Mouse (Mus musculus) stomach, embryonic 14.5 days (tissue): ENCODE data around the gene Vps13d. TPM values are rescaled to one million over a fixed set of nuclear protein-coding genes. Genes with fewer than 3 reads are reported as not detected.

Experiments
- ATAC-seq: fragments of 200-750 bp; cut with Nextera tagmentation; 2 replicates; pipeline ENCODE4 v1.8.0; 2017; ENCODE audit warnings: low read depth, moderate TSS enrichment; ENCODE audit not compliant: insufficient number of reproducible peaks, insufficient read depth, low FRiP score
- H3K27ac ChIP-seq: fragments of 300-500 bp; sonication (generic); 2 replicates; pipeline ENCODE4 v1.5.1; 2014; ENCODE audit warnings: mild to moderate bottlenecking, low read length, moderate library complexity, mixed read lengths
- H3K27me3 ChIP-seq: fragments of 300-500 bp; sonication (generic); 2 replicates; pipeline ENCODE4 v1.6.1; 2014; ENCODE audit warnings: low read length, control low read depth, mixed read lengths; ENCODE audit not compliant: control insufficient read depth, insufficient read depth
- H3K36me3 ChIP-seq: fragments of 300-500 bp; sonication (generic); 2 replicates; pipeline ENCODE4 v1.6.1; 2014; ENCODE audit warnings: mild to moderate bottlenecking, control low read depth, low read length, moderate library complexity, mixed read lengths; ENCODE audit not compliant: control insufficient read depth, insufficient read depth
- H3K4me1 ChIP-seq: fragments of 300-500 bp; sonication (generic); 2 replicates; pipeline ENCODE4 v1.6.1; 2014; ENCODE audit warnings: low read length, control low read depth, mixed read lengths; ENCODE audit not compliant: control insufficient read depth, insufficient read depth
- H3K4me2 ChIP-seq: fragments of 300-500 bp; sonication (generic); replicated peaks from 2 replicates; pipeline ENCODE4 v1.6.1; 2014; ENCODE audit warnings: low read depth, low read length, control low read depth
- H3K4me3 ChIP-seq: fragments of 300-500 bp; sonication (generic); 2 replicates; pipeline ENCODE4 v1.5.1; 2014; ENCODE audit warnings: low read depth, low read length, control low read depth
- H3K9ac ChIP-seq: fragments of 300-500 bp; sonication (generic); replicated peaks from 2 replicates; pipeline ENCODE4 v1.6.1; 2014; ENCODE audit warnings: low read depth, mild to moderate bottlenecking, control low read depth, low read length, moderate library complexity, mixed read lengths
- H3K9me3 ChIP-seq: fragments of 300-500 bp; sonication (generic); 2 replicates; pipeline ENCODE4 v1.6.1; 2016; ENCODE audit warnings: low read depth, low read length, control low read depth; ENCODE audit not compliant: control insufficient read depth
- WGBS: fragments of 180-500 bp; shearing (Covaris S2); extraction: QIAGEN DNeasy Blood & Tissue Kit; methylation state at CpG from one replicate; pipeline ENCODE4 v1.1.7; 2014; 5-methylcytosine and 5-hydroxymethylcytosine counted together
- polyA plus RNA-seq: library from polyadenylated mRNA; unstranded; fragments of >200 nt; fragmentation: Nextera tagmentation; extraction: Ambion mirVana; gene quantifications from 2 replicates; pipeline ENCODE4 v1.2.1, GENCODE M21; 2014

Vps13d gene
- polyA plus RNA-seq, 1 experiment from 2014 or later, result 15.0 TPM

DNA sequence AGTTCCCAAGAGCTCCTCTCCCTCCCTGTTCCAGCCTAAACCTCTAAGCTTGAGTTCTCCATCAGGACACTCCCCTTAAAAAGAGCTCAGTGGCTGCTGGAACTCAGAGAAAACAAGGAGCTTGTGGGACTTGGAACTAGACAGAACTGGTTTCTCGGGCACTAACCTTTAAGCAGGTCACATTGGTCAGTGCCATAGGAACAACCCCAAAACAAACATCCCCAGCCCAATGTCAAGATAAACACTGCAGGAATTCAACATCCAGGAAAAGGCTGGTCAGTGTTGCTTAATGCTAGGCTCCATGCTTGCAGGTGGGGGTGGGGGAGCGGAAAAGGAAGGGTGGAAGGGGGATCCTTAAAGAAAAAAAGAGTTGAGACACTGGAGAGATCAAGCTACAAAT is 120.5 kb downstream of the Vps13d start:
- ATAC-seq, result peak; percentile 78
- Histone ChIP-seq H3K4me2 (no peak overlapping the region), H3K9me3 (no peaks in the 10 kb centered on the region), H3K27ac (no peak overlapping the region), H3K4me1 (no peaks in the 10 kb centered on the region), H3K27me3 (no peaks in the 10 kb centered on the region), H3K4me3 (no peak overlapping the region), H3K36me3 (peaks cover 33% of the 10 kb centered on the region), H3K9ac (no peak overlapping the region)
- WGBS, result 42% methylated on average over 2 of the region's 2 CpGs

DNA sequence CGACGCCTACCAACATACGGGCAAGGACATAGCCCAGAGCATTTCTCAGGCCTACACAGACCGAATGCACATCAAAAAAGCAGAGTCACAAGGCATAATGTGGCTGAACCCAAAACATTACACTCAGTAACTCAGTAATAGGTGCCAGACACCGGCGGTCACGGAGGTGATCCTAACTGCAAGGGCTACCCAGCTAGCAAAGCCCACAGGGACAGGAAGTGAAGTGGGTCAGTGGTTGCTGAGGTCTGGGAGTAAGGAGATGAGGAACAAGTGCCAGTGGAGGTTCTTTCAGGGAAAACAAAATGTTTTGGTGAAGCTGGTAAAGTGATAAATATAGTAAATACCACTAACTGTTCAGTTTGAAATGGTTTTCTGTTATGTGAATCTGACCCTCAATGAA is 121.1 kb downstream of the Vps13d start:
- 92% methylated on average over 7 of the region's 7 CpGs for WGBS
- Histone ChIP-seq H3K4me1 (no peaks in the 10 kb centered on the region), H3K4me2 (no peak overlapping the region), H3K27me3 (no peaks in the 10 kb centered on the region), H3K27ac (no peak overlapping the region), H3K9me3 (no peaks in the 10 kb centered on the region), H3K9ac (no peak overlapping the region), H3K4me3 (no peak overlapping the region), H3K36me3 (peaks cover 30% of the 10 kb centered on the region)
- ATAC-seq, result no peak

DNA sequence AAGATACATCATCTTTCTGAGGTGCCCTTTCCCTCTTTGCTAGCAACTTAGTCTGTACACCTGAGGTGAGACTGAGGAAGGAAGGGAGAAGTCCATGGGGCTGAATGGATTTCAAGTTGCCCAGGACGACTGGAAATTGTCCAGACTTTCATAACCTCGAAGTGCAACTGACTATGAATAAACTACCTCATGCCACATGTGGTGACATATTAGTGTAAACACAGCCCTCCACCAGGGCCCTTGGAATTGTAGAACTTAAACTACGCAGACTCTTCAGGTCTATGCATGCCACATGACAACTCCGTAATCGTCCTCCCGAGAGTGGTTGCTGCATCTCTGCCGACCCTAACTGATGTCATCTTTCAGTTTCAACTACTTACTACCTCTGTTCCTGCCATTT is 122.9 kb downstream of the Vps13d start:
- H3K4me2 ChIP-seq, result no peak overlapping the region
- peaks cover 32% of the 10 kb centered on the region for H3K36me3 ChIP-seq
- no peak overlapping the region for H3K4me3 ChIP-seq
- no peak overlapping the region for H3K9ac ChIP-seq
- H3K27me3 ChIP-seq, result no peaks in the 10 kb centered on the region
- 65% methylated on average over 7 of the region's 7 CpGs for WGBS
- ATAC-seq, result no peak
- H3K4me1 ChIP-seq, result no peaks in the 10 kb centered on the region
- no peaks in the 10 kb centered on the region for H3K9me3 ChIP-seq
- no peak overlapping the region for H3K27ac ChIP-seq

DNA sequence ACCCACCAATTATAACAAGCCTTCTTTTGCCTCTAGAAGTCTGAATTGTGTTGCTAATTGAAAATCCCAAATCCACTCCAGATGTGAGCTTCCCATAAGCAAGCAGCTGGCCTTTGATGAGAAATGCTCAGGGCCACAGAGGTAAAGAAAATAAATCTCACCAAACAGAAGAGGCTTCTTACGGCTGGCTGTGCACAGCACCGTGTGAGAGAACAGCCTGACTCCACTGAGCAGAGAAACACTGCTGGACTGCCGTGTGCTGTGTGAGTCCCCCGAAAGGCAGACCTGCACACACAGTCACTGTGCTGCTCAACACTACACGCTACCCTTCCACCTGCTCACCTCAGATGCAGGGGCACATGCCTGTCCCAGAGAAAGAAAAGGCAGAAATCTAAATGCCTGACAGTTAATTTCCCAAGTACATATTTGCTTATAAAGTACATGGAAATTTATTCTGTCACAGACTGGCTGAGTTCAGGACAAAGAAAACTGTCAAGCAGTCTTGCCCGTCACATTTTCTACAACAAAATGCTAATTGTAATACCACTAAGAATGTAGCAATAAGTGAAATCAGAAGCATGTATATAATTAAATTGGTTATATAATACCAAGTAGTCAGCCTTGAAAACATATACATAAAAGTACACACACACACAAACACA is 127.7 kb downstream of the Vps13d start:
- 56% methylated on average over 6 of the region's 6 CpGs for WGBS
- Histone ChIP-seq H3K4me2 (no peak overlapping the region), H3K4me3 (no peak overlapping the region), H3K4me1 (0 out of 2 replicates have a peak, but pooled peaks cover 10% of the 10 kb centered on the region), H3K9me3 (no peaks in the 10 kb centered on the region), H3K27ac (no peak overlapping the region), H3K36me3 (peaks cover 40% of the 10 kb centered on the region), H3K27me3 (no peaks in the 10 kb centered on the region), H3K9ac (no peak overlapping the region)
- ATAC-seq, result no peak

DNA sequence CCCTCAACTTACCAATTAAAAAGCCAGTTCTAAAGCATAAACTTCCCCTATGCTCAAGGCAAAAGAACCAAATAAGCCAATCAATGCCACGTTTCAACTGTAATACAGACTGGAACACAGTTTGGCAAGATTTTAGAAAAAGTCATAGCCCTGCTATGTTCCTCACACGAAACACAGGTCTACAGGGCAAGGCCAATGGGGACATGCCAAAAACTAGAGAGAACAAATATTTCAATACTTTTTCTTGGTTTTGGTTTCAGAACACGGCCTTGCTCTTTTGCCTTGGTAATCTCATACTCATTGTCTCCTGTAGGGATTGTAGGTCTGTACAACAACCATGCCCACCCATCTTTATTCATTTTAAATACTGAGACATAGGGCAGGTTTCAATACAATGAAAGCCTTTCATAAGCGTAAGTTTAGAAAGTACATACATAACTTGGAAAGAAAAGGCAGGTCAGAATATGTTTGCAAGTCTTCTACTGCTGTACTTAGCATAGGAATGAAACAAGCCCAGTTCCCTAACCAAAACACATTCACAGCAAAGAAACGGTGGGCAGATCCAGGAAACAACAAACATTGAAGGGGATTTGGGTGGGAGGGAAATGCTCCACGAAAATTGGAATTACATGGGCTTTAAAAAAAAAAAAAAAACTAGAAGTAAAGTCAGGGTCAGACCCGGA is 128.3 kb downstream of the Vps13d start:
- no peak overlapping the region for H3K4me2 ChIP-seq
- H3K9ac ChIP-seq, result no peak overlapping the region
- ATAC-seq, result no peak
- 63% methylated on average over 7 of the region's 7 CpGs for WGBS
- no peaks in the 10 kb centered on the region for H3K9me3 ChIP-seq
- no peaks in the 10 kb centered on the region for H3K27me3 ChIP-seq
- H3K36me3 ChIP-seq, result peaks cover 40% of the 10 kb centered on the region
- 0 out of 2 replicates have a peak, but pooled peaks cover 10% of the 10 kb centered on the region for H3K4me1 ChIP-seq
- H3K27ac ChIP-seq, result no peak overlapping the region
- no peak overlapping the region for H3K4me3 ChIP-seq

DNA sequence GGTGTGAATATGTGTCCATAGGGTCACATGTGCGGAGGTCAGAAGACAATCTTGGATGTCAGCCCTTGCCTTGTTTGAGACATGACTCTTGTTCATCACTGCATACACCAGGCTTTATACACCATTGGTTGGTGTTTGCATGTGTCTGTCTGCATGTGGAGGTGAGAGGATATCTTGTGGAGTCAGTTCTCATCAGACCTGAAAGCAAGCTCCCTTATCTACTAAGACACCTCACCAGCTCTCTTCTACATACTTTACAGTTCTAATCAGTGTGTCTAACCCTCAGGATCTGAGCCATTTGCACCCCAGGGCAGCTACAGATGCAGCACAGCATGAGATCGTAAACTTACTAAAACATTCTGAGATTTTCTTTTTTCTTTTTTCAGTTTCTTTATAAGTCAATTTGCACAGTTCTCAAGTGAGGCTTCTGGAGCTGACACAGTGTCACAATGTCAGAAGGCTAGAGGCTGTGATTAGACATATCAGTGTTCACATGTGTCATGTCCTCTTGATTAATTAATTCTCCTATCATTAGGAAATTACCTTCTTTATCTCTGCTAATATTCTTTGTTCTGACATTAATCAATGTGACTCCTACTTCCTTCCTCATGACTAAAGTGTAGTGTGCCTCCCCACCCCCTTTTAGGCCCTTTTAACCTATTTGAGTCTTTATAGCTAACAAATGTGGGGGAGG is 135.9 kb downstream of the Vps13d start:
- Histone ChIP-seq H3K27me3 (no peaks in the 10 kb centered on the region), H3K4me2 (no peak overlapping the region), H3K4me1 (no peaks in the 10 kb centered on the region), H3K9me3 (no peaks in the 10 kb centered on the region), H3K9ac (no peak overlapping the region), H3K27ac (no peak overlapping the region), H3K4me3 (no peak overlapping the region), H3K36me3 (peaks cover 46% of the 10 kb centered on the region)
- 94% methylated on average over 2 of the region's 2 CpGs for WGBS
- ATAC-seq, result no peak

DNA sequence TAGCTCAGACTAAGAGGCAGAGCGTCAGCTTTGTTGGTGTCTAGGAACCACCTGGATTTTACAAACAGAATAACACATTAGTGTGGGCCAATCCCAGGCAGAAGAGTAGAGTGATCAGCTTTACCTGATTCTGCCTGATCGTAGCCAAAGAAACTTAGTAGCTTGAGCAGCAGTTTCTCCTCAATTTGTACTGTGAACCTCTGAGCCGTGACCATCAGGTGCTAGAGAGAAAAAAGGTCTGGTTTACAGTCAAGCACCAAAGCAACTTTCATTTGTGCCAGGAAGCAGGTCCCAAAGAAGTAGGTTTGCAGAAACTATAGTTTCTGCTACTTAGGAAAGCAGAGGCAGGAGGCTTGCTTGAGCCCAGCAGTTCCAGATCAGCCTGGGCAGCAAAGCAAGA is 138.5 kb downstream of the Vps13d start:
- Histone ChIP-seq H3K27ac (no peak overlapping the region), H3K9me3 (no peaks in the 10 kb centered on the region), H3K27me3 (no peaks in the 10 kb centered on the region), H3K36me3 (peaks cover 33% of the 10 kb centered on the region), H3K9ac (no peak overlapping the region), H3K4me3 (no peak overlapping the region), H3K4me2 (no peak overlapping the region), H3K4me1 (peaks cover 14% of the 10 kb centered on the region)
- no peak for ATAC-seq
- 89% methylated on average over 3 of the region's 3 CpGs for WGBS

DNA sequence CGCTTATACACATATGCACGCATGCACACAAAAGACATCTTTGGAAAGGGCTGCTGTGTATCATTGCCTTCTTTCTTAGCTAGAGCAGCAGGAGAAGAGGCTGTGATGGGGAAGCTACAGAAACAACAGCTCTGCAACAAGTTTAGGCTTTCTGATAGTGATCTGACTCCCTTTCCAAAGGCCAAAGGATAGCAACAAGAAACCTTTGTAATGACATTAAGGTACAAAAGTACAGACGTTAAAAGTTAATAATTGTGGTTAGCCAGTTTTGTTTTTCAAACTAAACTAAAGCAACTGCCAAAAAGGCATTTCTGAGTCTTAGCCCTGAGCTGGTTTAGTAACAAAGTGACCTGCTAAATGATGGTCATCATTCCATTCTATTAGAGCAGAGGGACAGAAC is 139.0 kb downstream of the Vps13d start:
- no peak overlapping the region for H3K27ac ChIP-seq

More for the DNA sequence above, 139.0 kb downstream of the Vps13d start:
- Histone ChIP-seq H3K9ac (no peak overlapping the region), H3K4me1 (peaks cover 17% of the 10 kb centered on the region), H3K27me3 (no peaks in the 10 kb centered on the region), H3K4me3 (no peak overlapping the region), H3K36me3 (peaks cover 29% of the 10 kb centered on the region), H3K4me2 (no peak overlapping the region), H3K9me3 (no peaks in the 10 kb centered on the region)
- ATAC-seq, result no peak
- 89% methylated on average over 3 of the region's 3 CpGs for WGBS
